Mouse (Mus musculus): ENCODE measurements at regions not wholly inside any gene's neighbourhood (a gene's known extent, or its start where the extent isn't known, plus 50 kb on each side); places are given as distances from the start of the nearest gene placed in this dataset.
"Not testable (repeated sequence)": the region's sequence is repeated elsewhere in the genome, so short reads cannot be mapped to it uniquely, and the experiment has no call there.

DNA sequence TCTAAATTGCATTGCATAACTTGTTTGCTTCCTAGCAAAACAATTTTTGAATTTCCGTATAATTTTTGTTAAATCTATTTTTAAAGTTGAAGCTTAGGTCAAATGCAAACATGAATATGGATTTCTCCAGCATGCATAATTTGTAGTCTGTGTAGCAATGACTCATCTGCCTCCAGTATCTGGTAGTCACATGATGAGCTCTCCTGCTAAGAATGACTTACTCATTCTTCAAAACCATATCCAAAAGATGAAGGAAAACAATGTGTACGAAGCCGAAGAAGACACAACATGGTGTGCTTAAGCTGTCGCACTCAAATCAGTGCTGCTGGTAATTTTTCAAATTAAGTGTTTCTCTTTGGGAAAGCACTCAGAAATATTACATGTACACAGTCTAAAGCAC, 1453.2 kb upstream of the Gje1 start:
- ATAC-seq (replicated peaks; ENCODE audit: low FRiP score, low TSS enrichment, low read depth) (no peak), DNase-seq (ENCODE audit: low spot score) (no peak)
- Histone ChIP-seq H3K4me2 (ENCODE audit: low read length) (no peak overlapping the region), H3K4me3 (ENCODE audit: low read depth, low read length) (no peak overlapping the region), H3K4me1 (replicated peaks; ENCODE audit: control insufficient read depth, insufficient read depth, low read length) (no peaks in the 10 kb centered on the region), H3K9me3 (ENCODE audit: control insufficient read depth, low read length) (no peaks in the 10 kb centered on the region), H3K36me3 (ENCODE audit: control insufficient read depth, insufficient read depth, low read length) (no peaks in the 10 kb centered on the region), H3K27me3 (replicated peaks; ENCODE audit: control insufficient read depth, insufficient read depth, low read length) (no peaks in the 10 kb centered on the region), H3K9ac (ENCODE audit: low read length) (no peak overlapping the region), H3K27ac (ENCODE audit: low read depth) (no peak overlapping the region)
- WGBS = 65% methylated on average over 4 of the region's 4 CpGs

DNA sequence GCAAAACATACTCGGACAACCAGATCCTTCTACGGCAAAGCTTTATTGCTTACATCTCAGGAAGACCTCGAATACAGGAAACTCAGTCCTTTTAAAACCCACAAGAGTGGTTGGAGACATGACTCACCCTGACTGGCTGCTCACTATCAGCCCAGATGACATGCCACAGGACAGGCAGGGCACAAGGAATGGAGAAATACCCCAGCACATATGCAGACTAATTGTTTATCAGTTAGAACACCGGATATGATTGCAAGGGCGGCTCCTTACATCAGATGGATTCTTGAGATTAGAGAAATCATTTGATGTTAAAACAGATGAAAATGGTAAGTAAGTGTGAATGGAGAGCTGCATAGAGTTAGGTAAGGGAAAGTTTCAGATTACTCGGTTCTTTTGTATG, 1441.5 kb upstream of the Gje1 start:
- not testable (repeated sequence) for H3K27ac ChIP-seq (ENCODE audit: low read depth); H3K9me3 ChIP-seq (ENCODE audit: control insufficient read depth, low read length); DNase-seq (ENCODE audit: low spot score); H3K4me1 ChIP-seq (replicated peaks; ENCODE audit: control insufficient read depth, insufficient read depth, low read length); H3K9ac ChIP-seq (ENCODE audit: low read length); H3K4me3 ChIP-seq (ENCODE audit: low read depth, low read length); H3K27me3 ChIP-seq (replicated peaks; ENCODE audit: control insufficient read depth, insufficient read depth, low read length); ATAC-seq (replicated peaks; ENCODE audit: low FRiP score, low TSS enrichment, low read depth); H3K36me3 ChIP-seq (ENCODE audit: control insufficient read depth, insufficient read depth, low read length); H3K4me2 ChIP-seq (ENCODE audit: low read length)
- WGBS = 82% methylated on average over 6 of the region's 6 CpGs

- H3K27ac ChIP-seq (ENCODE audit: low read depth) = no peak overlapping the region
- no peaks in the 10 kb centered on the region for H3K36me3 ChIP-seq (ENCODE audit: control insufficient read depth, insufficient read depth, low read length)
- 86% methylated on average over 3 of the region's 3 CpGs for WGBS
- H3K4me3 ChIP-seq (ENCODE audit: low read depth, low read length) = no peak overlapping the region
- H3K9ac ChIP-seq (ENCODE audit: low read length) = no peak overlapping the region
- ATAC-seq (replicated peaks; ENCODE audit: low FRiP score, low TSS enrichment, low read depth) = no peak
- H3K9me3 ChIP-seq (ENCODE audit: control insufficient read depth, low read length) = no peaks in the 10 kb centered on the region
- DNase-seq (ENCODE audit: low spot score) = no peak
- no peaks in the 10 kb centered on the region for H3K4me1 ChIP-seq (replicated peaks; ENCODE audit: control insufficient read depth, insufficient read depth, low read length)
- H3K27me3 ChIP-seq (replicated peaks; ENCODE audit: control insufficient read depth, insufficient read depth, low read length) = no peaks in the 10 kb centered on the region
- no peak overlapping the region for H3K4me2 ChIP-seq (ENCODE audit: low read length)
Observed at GRCm38 (mm10) chr10:16158445-16158844, 1440.4 kb upstream of the Gje1 start.

- WGBS = 63% methylated on average over 5 of the region's 5 CpGs
- Histone ChIP-seq H3K9ac (ENCODE audit: low read length) (no peak overlapping the region), H3K4me2 (ENCODE audit: low read length) (no peak overlapping the region), H3K4me3 (ENCODE audit: low read depth, low read length) (no peak overlapping the region), H3K9me3 (ENCODE audit: control insufficient read depth, low read length) (no peaks in the 10 kb centered on the region), H3K27me3 (replicated peaks; ENCODE audit: control insufficient read depth, insufficient read depth, low read length) (no peaks in the 10 kb centered on the region), H3K27ac (ENCODE audit: low read depth) (no peak overlapping the region), H3K36me3 (ENCODE audit: control insufficient read depth, insufficient read depth, low read length) (no peaks in the 10 kb centered on the region), H3K4me1 (replicated peaks; ENCODE audit: control insufficient read depth, insufficient read depth, low read length) (no peaks in the 10 kb centered on the region)
- no peak for ATAC-seq (replicated peaks; ENCODE audit: low FRiP score, low TSS enrichment, low read depth)
- DNase-seq (ENCODE audit: low spot score) = no peak
Observed at GRCm38 (mm10) chr10:16156954-16157353, 1438.9 kb upstream of the Gje1 start.

- WGBS = 87% methylated on average over 3 of the region's 3 CpGs
- no peak for ATAC-seq (replicated peaks; ENCODE audit: low FRiP score, low TSS enrichment, low read depth)
- no peak overlapping the region for H3K4me3 ChIP-seq (ENCODE audit: low read depth, low read length)
Observed at GRCm38 (mm10) chr10:16148991-16149390, 1431.0 kb upstream of the Gje1 start.

GRCm38 (mm10) chr10:16145397-16145796, 1427.4 kb upstream of the Gje1 start:
- Histone ChIP-seq H3K4me1 (replicated peaks; ENCODE audit: control insufficient read depth, insufficient read depth, low read length) (no peaks in the 10 kb centered on the region), H3K4me3 (ENCODE audit: low read depth, low read length) (no peak overlapping the region), H3K9ac (ENCODE audit: low read length) (no peak overlapping the region), H3K36me3 (ENCODE audit: control insufficient read depth, insufficient read depth, low read length) (no peaks in the 10 kb centered on the region), H3K9me3 (ENCODE audit: control insufficient read depth, low read length) (no peaks in the 10 kb centered on the region), H3K4me2 (ENCODE audit: low read length) (no peak overlapping the region), H3K27me3 (replicated peaks; ENCODE audit: control insufficient read depth, insufficient read depth, low read length) (no peaks in the 10 kb centered on the region), H3K27ac (ENCODE audit: low read depth) (no peak overlapping the region)
- 74% methylated on average over 1 of the region's 1 CpGs for WGBS
- DNase-seq (ENCODE audit: low spot score) (no peak), ATAC-seq (replicated peaks; ENCODE audit: low FRiP score, low TSS enrichment, low read depth) (no peak)

More at GRCm38 (mm10) chr10:16148991-16149390, 1431.0 kb upstream of the Gje1 start:
- Histone ChIP-seq H3K9ac (ENCODE audit: low read length) (no peak overlapping the region), H3K4me2 (ENCODE audit: low read length) (no peak overlapping the region), H3K4me1 (replicated peaks; ENCODE audit: control insufficient read depth, insufficient read depth, low read length) (no peaks in the 10 kb centered on the region), H3K9me3 (ENCODE audit: control insufficient read depth, low read length) (no peaks in the 10 kb centered on the region), H3K36me3 (ENCODE audit: control insufficient read depth, insufficient read depth, low read length) (no peaks in the 10 kb centered on the region), H3K27me3 (replicated peaks; ENCODE audit: control insufficient read depth, insufficient read depth, low read length) (no peaks in the 10 kb centered on the region), H3K27ac (ENCODE audit: low read depth) (no peak overlapping the region)
- no peak for DNase-seq (ENCODE audit: low spot score)

DNA sequence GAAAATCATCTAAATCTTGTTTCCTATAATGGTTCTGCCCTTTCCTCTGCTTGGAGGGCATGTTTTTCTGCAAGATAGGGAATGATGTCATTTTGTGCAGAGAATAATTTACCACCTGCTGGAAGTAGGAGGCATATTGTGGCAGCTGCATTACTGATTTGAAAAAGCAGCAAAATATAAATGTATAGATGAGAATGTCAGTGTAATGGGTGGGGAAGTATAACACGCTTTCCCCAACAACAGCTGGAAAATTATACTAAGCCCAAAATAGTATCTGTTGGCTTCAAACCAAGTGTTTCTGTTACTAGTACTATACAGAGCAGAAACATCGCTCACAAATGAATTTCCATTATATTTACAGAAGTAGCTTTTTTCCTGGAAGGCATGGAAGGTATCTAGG, 1405.9 kb upstream of the Gje1 start:
- Histone ChIP-seq H3K27ac (ENCODE audit: low read depth) (no peak overlapping the region), H3K4me1 (replicated peaks; ENCODE audit: control insufficient read depth, insufficient read depth, low read length) (no peaks in the 10 kb centered on the region; the same call in 1 of the 2 replicates), H3K9me3 (ENCODE audit: control insufficient read depth, low read length) (no peaks in the 10 kb centered on the region), H3K4me2 (ENCODE audit: low read length) (0 out of 2 replicates have a peak overlapping the region, but pooled peaks have one; percentile 23), H3K4me3 (ENCODE audit: low read depth, low read length) (no peak overlapping the region), H3K9ac (ENCODE audit: low read length) (no peak overlapping the region), H3K27me3 (replicated peaks; ENCODE audit: control insufficient read depth, insufficient read depth, low read length) (no peaks in the 10 kb centered on the region), H3K36me3 (ENCODE audit: control insufficient read depth, insufficient read depth, low read length) (no peaks in the 10 kb centered on the region)
- WGBS = 29% methylated on average over 2 of the region's 2 CpGs
- DNase-seq (ENCODE audit: low spot score) (no peak), ATAC-seq (replicated peaks; ENCODE audit: low FRiP score, low TSS enrichment, low read depth) (0 out of 2 replicates have a peak, but pooled peaks have one; percentile 55)

GRCm38 (mm10) chr10:16088210-16088609, 1370.2 kb upstream of the Gje1 start:
- Histone ChIP-seq H3K9ac (ENCODE audit: low read length) (no peak overlapping the region), H3K4me2 (ENCODE audit: low read length) (no peak overlapping the region), H3K27ac (ENCODE audit: low read depth) (no peak overlapping the region), H3K9me3 (ENCODE audit: control insufficient read depth, low read length) (no peaks in the 10 kb centered on the region), H3K27me3 (replicated peaks; ENCODE audit: control insufficient read depth, insufficient read depth, low read length) (no peaks in the 10 kb centered on the region), H3K36me3 (ENCODE audit: control insufficient read depth, insufficient read depth, low read length) (no peaks in the 10 kb centered on the region), H3K4me3 (ENCODE audit: low read depth, low read length) (no peak overlapping the region), H3K4me1 (replicated peaks; ENCODE audit: control insufficient read depth, insufficient read depth, low read length) (no peaks in the 10 kb centered on the region)
- 77% methylated on average over 3 of the region's 3 CpGs for WGBS
- DNase-seq (ENCODE audit: low spot score) (no peak), ATAC-seq (replicated peaks; ENCODE audit: low FRiP score, low TSS enrichment, low read depth) (no peak)

DNA sequence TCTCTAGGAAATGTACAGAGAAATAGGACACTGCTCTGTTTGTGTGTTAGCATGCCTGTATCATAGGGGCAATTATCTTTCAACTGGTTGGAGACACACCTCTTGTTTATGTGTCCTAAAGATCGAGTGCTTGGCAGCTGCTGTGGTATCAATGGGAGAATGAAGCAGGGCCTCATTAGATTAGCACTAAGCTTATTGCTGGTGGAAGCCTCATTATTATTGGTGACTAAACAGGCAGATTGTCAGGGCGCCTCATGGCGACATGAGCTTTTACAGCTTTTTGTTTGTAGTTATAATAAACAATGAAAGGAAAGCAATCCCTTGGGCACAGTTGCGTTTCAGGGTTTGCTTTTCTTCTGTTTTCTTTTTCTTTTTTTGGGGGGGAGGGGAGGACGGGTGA, 1335.0 kb upstream of the Gje1 start:
- H3K4me3 ChIP-seq (ENCODE audit: low read depth, low read length) = no peak overlapping the region
- no peaks in the 10 kb centered on the region for H3K27me3 ChIP-seq (replicated peaks; ENCODE audit: control insufficient read depth, insufficient read depth, low read length)
- no peak overlapping the region for H3K9ac ChIP-seq (ENCODE audit: low read length)
- H3K4me1 ChIP-seq (replicated peaks; ENCODE audit: control insufficient read depth, insufficient read depth, low read length) = no peaks in the 10 kb centered on the region
- no peak for DNase-seq (ENCODE audit: low spot score)
- H3K4me2 ChIP-seq (ENCODE audit: low read length) = no peak overlapping the region
- WGBS = 36% methylated on average over 5 of the region's 5 CpGs
- H3K9me3 ChIP-seq (ENCODE audit: control insufficient read depth, low read length) = no peaks in the 10 kb centered on the region
- ATAC-seq (replicated peaks; ENCODE audit: low FRiP score, low TSS enrichment, low read depth) = no peak
- no peaks in the 10 kb centered on the region for H3K36me3 ChIP-seq (ENCODE audit: control insufficient read depth, insufficient read depth, low read length)
- no peak overlapping the region for H3K27ac ChIP-seq (ENCODE audit: low read depth)

All from intestine, embryonic 14.5 days (tissue).